Mouse (Mus musculus) cerebellum, adult 9-10 months (tissue): ENCODE results near the gene Gm1993.
"Not testable (repeated sequence)": the region's sequence is repeated elsewhere in the genome, so short reads cannot be mapped to it uniquely, and the experiment has no call there.

Source experiments
- DNase-seq: peaks from one replicate; pipeline ENCODE4 v3.0.0; 2022

Gm1993 gene

DNA sequence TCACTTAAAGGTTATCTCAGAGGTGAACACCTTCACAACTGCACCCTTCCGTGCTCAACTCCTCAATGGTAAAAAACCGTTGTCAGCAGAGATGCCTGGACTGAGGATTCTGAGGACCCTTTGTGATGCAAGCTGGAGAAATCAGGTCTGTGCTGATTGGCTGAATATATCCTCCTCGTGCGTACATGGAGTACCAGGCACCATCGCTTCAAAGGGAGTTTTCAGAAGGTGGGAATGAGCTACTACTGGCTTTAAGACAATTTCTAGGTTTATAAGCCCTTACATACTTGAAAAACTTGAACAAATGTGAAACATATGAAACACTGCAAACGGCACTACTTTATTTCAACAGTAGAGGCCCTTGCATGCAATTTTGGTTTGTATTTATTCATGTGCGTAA is at the start of gene Gm1993:
Gene Gm1993, minus strand, starts transcription at position 101 of the 400 bp plus-strand sequence.
- DNase-seq: not testable (repeated sequence)
